Mouse (Mus musculus) ovary, postnatal 10 days (tissue): ENCODE results near the gene Ankrd34a.
A peak's percentile ranks its signal among the peaks of the same experiment; 100 is the strongest.
"Not testable (repeated sequence)": the region's sequence is repeated elsewhere in the genome, so short reads cannot be mapped to it uniquely, and the experiment has no call there.

Source experiments
- DNase-seq: peaks from one replicate; pipeline ENCODE4 v3.0.0; 2022; ENCODE audit warnings: low spot score

The Ankrd34a gene

DNA sequence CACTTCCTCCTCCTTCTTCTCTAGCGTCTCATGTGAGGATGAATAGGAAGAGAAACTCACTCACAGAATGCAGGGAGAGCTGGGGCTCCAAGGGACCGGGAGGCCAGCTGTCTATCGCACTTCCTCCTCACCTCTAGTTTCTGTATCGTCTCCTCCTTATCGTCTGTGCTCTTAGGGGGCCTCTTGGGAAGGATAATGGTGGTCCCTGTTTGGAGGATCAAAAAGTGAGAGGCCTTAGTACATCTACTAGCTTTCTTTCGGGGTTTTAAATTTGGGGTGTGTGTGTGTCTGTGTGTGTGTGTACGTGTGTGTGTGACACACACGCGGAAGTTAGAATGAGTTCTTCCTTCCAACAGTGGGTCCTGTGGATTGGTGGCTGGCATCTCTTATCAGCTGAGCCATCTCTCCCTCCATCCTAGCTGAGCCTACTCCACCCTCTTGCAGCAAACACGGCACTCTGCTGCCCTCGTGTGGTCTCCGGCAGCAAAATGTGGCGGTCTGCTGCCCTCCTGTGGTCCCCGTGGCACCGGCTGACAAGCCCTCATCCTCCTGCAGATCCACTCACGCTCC is 16.5 kb upstream of the Ankrd34a start:
- peak; percentile 78 for DNase-seq

DNA sequence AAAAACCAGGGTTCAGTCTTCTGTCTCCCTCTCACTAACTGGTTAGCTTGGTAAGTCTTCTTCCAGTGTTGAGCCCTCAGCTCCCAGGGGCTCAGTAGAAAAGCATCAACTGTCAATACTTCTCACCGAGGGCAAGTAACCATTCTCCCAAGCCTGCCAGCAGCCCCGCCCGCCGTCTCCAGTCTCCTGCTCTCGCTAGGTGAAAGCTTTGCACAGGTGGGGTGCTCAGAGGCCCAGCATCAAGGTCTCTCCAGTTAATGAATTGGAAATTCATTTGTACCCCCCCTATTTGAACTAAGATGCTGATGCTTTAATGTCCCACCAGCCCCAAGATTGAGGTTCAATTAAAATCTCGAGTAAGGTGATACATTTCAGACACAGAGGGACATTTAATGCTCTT is 15.3 kb upstream of the Ankrd34a start:
- no peak for DNase-seq

DNA sequence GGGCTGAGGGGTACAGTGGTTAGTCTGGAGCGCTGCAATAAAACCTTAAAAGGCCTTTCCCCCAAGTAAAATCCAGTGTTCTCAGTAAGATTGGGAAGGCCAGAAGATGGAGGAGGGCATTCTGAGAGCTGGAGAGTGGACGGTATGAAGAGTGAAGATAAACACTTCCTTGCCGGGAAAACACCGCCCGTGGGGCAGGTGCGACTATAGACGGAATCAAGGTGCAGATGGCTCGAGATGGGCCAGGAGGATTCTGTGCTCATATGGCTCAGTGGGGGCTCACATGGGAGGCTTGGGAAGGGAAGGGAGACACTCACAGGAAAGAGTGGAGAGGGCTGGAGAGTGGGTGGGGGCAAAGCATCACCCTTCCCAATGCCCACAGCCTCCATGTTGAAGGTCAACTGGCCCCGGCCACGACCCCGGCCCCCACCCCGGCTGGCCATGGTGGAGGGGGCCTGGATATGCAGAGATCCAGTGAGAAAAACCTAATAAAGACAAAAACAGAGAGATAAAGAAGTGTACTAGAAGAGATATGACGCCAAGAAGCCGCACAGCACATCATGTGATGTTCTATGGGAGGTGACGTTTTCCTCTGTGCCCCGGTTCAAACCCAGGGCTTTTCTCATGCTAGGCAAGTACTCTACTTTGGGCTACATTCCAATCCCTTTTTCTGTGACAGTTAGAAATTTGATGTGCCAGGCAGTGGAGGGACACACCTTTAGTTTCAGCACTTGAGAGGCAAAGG is 14.5 kb upstream of the Ankrd34a start:
- no peak for DNase-seq

DNA sequence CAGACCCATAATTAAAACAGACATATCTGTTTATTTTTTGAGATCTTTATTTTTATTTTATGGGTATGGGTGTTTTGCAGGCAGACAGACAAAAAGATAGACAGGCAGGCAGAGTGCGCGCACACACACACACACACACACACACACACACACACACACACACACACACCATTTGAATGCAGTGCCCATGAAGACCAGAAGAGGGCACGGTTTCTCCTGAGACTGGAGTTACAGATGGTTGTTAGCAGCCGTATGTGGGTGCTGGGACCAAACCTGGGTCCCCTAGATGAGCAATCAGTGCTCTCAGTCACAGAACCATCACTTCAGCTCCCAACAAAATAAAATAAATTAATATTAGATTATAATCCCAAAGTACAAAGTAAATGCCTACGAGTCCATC is 13.1 kb upstream of the Ankrd34a start:
- no peak for DNase-seq

DNA sequence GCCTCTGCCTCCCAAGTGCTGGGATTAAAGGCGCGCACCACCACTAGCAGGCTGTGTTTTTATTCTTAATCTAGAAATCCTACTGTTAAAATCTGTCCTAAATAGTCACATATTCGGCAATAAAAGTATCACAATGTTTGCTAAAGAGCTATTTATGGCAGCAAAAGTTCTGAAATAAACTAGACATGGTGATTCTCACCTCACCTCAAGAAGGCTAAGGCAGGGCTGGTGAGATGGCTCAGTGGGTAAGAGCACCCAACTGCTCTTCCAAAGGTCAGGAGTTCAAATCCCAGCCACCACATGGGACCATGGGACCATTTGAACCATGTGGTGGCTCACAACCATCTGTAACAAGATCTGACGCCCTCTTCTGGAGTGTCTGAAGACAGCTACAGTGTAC is 5.8 kb upstream of the Ankrd34a start:
- DNase-seq: no peak

DNA sequence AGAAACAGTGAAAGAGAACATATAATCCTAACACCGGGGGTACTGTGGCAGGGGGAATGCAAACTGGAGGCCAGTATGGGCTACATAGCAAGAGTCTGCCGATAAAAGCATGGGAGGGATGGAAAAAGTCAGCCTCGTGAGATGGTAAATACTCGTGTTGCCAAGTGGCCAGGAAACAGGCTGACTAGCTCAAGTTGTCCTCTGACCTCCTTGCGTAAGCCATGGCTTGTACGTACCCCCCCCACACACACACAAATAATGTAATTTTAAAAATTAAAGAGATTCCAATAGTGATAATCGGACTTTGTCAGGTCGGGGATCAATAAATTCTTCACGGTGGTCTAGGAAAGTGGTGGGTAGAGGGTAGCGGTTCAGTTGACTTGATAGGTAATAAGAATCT is 3.1 kb upstream of the Ankrd34a start:
- no peak for DNase-seq

DNA sequence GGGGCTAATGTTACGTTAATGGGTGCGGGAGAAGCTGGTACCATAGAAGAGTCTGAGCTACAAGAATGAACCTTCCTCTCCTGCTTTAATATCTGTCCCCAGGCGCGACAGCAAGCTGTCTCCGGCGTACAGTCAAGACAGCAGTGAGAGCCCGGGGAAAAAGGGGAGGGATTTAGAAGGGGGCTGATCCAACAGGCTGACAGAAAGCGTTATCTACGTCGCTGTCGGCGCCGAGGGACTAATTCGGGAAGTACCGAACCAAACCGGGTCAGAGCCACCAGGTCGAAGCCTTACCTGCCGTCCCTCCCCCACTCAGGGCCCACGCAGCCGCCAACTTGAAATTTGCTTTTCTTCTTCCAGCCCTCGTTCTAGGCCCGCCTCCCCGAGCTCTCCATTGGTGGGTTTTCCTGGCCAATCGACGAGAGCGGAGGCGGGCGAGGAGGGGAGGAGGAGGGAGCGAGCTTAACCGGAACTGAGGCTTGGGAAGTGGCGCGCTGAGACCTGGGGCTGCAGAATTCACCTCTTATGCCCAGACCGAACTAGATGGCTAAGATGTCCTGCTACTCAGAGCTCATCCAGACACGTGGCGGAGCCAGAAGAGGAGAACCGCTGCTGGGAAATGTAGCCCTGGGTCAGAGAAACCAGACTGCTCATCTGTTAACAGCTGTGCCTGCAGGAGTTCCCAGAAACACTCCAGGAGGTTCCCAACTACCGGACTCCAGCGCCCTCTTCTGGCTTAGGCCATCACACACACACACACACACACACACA is 2.5 kb upstream of the Ankrd34a start, which contains the start of gene Polr3gl:
Polr3gl (minus strand) TSS at position 392 of the 771 bp plus-strand sequence.
- DNase-seq: peak; percentile 88

DNA sequence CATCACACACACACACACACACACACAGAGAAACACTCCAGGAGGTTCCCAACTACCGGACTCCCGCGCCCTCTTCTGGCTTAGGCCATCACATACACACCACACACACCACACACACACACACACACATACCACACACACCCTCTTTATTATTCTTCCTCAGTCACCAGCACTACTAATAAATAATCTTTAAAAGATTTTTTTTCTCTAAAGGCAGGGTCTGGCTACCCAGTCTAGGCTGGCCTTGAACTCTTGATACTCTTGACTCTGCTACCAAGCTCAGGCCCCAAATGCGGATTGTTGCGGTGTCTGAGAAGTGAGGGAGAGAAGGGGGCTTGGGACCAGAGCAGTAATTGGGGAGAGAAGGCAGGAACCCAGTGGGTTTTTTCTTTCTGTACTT is 1.6 kb upstream of the Ankrd34a start:
- DNase-seq: no peak

DNA sequence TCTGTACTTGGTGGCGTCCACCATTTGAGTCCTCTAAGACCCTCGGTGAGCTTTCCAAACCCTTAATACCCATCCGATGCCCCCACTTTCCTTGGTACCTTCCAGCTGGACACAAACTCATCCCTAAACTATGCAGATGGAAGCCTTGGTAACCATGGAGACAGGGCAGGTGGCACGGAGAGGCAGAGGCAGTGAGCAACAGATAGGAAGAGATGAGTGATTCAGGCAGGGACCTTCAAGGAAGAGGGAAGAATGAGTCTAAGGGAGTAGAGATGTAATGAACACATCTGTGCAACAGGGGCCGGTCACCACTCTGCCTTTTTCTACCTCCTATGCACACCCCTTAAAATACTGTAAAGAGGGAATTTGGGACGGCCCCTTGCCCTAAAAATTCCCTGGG is 775 bp upstream of the Ankrd34a start:
- DNase-seq: no peak

DNA sequence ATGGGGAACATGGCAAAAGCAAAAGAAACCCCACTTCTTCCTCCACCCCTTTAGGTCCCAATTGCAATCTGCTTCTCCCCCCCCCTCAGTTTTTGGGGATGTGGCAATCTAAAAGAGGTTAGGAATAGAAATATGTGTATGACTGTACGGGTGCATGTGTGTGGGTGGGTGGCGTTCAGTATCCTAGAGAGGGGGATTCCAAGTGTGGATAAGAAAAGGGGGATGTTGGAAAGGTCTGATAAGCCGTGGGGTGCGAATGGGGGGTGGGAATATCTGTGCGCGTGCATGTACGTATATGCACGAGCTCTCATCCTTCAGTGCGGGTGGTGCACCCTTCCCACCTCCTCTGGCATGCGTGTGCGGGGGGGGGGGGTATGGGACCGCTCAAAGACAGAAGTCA is 419 bp downstream of the Ankrd34a start:
- DNase-seq: no peak

DNA sequence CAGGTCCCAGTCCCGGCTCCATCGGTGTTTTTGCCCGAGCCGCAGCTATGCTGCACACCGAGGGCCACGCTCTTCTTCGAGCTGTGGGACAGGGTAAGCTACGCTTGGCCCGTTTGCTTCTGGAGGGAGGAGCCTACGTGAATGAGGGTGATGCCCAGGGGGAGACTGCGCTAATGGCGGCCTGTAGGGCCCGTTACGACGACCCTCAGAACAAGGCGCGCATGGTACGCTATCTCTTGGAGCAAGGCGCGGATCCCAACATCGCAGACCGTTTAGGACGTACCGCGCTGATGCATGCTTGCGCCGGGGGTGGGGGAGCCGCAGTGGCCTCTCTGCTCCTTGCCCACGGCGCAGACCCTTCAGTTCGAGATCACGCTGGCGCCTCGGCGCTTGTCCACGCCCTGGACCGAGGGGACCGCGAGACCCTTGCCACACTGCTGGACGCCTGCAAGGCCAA is 1.0 kb downstream of the Ankrd34a start:
- no peak for DNase-seq

DNA sequence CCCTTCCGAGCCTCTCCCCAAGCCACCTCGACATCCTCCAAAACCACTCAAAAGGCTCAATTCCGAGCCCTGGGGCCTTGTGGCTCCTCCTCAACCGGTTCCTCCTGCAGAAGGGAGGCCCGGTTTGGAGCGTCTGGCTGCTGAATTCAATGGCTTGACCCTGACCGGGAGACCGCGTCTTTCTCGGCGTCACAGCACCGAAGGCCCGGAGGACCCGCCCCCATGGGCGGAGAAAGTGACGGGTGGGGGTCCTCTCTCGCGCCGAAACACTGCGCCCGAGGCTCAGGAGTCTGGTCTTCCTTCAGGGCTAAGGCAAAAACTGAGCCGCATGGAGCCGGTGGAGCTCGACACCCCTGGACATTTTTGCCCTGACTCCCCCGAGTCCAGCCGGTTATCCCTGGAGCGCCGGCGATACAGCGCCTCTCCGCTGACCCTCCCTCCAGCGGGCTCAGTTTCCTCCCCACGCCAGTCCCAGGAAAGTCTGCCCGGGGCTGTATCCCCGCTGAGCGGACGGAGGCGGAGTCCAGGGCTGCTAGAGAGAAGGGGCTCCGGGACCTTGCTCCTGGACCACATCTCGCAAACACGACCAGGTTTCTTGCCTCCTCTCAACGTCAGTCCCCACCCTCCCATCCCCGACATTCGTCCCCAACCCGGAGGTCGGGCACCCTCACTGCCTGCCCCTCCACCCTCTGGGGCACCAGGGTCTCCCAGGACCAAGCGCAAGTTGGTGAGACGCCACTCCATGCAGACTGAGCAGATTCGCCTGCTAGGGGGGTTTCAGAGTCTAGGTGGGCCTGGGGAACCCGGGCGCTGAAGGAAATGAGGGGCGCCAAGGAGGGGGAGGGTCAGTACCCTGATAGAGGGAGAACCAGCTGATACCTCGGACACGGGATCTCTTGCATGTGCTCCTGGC is 2.0 kb downstream of the Ankrd34a start:
- no peak for DNase-seq

DNA sequence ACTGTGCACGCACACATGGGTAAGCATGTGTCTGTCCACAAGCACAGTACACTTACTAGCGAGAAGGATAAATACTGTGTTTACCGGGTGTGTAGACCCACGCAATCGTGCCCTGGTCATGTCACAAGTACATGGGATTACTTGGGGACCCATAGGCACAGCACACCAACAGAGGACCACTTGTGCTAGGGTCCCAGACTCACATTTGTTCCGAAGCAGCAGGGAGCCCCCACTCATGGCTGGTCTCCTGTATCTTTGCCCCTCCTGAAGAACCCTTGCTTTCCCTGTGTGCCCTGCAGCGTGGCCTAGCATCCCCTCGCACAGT is 2.6 kb downstream of the Ankrd34a start:
- DNase-seq: no peak

DNA sequence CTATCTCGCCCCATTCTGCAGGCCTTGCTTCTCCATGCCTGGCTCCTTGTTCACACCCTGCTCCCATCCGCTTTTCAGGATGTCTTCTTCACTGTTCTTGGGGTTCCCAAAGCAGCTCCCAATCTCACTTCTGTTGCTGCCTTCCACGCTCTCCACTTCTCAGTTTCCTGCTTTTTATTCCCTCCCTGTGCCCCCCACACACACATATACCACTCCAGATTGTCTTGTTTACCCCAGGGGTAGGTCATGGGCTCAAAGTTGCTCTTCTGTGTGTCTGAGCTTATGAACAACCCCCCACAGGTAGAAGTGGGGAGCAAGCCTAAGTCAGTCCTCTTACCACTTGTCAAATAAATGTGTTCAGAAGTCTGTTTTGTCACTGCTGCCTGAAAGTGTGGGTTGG is 3.0 kb downstream of the Ankrd34a start:
- no peak for DNase-seq

DNA sequence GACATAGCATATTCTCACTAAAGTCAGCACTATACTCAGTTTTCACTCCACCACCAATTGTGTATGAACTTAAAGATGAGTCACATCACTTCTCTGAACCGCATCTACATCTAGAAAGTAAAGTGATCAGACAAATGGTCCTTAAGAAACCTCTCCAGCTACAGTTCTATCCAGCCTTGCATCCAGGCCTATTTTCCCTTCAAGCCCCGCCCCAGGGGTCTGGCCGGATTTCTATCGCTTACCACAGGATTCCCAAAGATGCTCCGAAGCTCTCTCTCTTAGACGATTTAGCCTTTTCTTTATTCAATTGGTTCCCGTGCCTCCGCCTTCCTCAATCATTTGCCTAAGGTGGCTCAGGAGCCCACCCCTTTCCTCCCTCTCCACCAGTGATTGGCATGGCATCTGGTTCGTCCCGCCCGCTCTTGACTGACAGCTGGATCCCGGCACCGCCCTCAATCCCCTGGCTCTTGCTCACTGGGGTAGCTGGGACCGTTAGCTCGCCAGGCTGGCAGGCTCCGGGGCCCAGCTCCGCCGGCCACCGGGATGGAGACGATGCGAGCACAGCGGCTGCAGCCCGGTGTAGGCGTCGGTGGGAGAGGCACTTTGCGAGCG is 4.3 kb downstream of the Ankrd34a start, which contains the start of gene Lix1l:
Lix1l (plus strand) TSS at position 511 of the 612 bp plus-strand sequence.
- DNase-seq: peak; percentile 84

DNA sequence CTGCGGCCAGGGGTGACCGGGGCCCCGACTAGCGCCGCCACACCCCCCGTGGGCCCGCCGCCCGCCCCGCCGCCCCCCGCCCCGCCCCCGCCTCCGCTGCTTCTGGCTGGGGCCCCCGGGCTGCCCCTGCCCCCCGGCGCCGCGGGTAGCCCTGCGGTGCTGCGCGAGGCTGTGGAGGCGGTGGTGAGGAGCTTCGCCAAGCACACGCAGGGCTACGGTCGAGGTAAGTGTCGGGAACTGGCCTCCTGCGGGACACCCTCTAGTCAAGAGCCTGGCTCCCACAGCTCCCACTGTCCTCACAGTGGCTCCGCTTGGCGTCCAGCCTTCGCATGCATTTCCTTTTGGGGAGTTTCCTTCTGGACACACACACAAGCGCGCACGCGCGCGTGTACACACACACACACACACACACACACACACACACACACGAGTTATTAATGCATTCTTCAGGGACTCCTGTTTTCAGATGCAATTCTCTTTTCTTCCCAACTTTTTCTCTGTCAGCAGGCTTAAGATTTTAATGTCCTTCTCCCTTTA is 4.9 kb downstream of the Ankrd34a start:
- no peak for DNase-seq

DNA sequence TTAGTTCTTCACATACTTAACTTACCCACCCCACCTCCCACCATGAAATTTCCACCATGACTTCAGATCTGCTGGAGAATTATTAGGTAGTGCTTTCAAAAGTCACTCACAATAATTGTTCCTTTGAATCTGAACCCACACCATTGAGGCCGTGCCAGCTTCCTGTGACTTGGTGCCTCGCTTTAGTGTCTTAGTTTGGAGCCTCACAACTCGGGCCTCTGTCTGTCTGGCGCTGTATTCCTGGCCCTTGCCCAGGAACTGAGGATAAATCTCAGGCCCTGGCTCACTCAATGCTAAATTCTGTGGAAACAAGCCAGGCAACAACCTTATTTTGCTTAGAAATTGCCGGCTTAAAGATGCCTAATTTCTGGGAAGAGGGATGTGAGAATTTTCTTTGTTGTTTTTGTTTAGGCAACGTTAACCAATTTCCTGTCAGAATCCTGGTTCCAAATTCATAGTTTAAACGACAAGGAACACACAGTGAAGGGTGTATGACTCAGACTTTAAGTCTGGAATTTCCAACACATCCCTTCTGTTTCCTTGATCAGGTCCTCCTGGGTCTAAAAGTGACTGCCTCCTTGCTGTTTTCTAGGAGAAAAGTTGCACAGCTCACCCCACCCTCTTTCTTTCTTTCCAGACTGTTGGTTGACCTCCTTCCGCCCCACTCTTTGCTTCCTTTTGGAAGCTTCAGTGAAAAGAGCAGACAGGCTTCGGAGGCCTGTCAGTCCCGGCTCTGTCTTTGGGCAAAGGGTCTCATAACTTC is 5.7 kb downstream of the Ankrd34a start:
- DNase-seq: no peak

DNA sequence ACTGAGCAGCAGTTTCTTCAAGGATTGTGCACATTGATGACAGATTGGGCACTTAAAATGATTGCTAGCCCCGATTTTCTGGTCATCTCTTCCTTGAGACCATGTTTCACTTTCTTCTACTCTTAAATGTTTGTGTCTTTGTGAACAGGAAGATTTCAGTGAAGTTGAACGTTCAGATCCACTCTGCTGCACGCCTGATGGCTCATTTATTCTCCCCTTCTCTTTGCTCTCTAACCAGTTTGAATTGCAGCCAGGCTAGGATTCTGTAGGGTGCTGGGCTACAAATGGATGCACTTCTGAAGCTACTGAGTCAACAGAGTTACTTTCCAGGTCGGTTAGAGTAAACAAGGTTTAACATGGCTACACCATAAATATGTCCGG is 6.3 kb downstream of the Ankrd34a start:
- DNase-seq: no peak

DNA sequence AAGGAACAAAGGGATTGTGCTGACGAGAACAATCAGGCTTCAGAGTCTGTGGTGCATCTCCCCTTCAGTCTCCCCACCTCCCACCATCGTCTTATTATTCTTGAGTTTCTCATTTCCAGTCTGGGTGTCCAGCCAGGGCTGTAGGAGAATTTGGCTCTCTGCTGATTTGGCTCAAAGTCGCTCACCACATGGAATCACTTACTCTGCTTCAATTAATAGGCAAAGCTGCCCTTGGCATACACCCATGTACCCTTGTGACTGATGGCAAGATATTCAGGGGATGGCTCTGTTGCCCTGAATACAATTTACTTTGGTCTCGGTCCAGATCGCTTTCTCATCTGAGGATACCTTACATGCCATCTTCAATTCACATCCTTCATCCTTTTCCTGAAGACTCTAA is 6.9 kb downstream of the Ankrd34a start:
- DNase-seq: no peak

DNA sequence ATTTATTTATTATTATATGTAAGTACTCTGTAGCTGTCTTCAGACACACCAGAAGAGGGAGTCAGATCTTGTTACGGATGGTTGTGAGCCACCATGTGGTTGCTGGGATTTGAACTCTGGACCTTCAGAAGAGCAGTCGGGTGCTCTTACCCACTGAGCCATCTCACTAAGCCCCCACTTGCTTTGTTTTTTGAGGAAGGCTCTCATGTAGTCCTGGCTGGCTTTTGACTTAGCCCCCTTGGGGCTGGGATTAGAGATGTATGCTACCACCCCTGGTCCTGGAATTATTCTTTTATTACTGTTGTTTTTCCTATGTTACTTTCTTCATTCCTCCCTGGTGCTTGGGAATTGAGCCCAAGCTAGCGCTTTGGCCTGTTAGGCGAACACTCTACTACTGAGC is 9.6 kb downstream of the Ankrd34a start:
- not testable (repeated sequence) for DNase-seq

DNA sequence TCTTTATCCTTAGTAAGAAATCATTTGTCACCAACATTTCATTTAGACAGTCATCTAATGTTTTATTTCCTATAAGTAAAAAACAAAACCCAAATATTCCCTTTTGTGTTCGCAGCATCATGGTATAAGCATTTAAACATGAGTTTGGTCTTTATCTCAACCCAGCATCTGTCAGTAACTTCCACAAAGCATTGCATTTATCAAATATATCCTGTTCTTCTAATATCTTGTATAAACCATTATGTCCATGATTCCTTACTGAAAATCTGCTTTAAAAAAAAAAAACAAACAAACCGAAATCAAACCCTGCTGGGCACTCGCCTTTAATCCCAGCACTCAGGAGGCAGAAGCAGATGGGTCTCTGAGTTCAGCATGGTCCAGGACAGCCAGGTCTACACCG is 10.2 kb downstream of the Ankrd34a start:
- no peak for DNase-seq
